Mouse (Mus musculus): ENCODE data around the gene Dync1li2. TPM values are rescaled to one million over a fixed set of nuclear protein-coding genes. Genes with fewer than 3 reads are reported as not detected.
A peak's percentile ranks its signal among the peaks of the same experiment; 100 is the strongest.

Gene Dync1li2
- polyA plus RNA-seq (2015; fragmentation: Nextera tagmentation; extraction: Ambion mirVana) = 13.5 and 16.2 TPM in 2 replicates

GRCm38 (mm10) chr8:104442299-104443124 is at the start of gene Dync1li2:
TSS of gene Dync1li2 (minus strand) at chr8:104443047.
- Histone ChIP-seq H3K27me3 (no peaks in the 10 kb centered on the region), H3K36me3 (peaks cover 34% of the 10 kb centered on the region), H3K4me1 (replicated peaks) (peaks cover 20% of the 10 kb centered on the region), H3K9ac (peak within 1 kb of the TSS; percentile 89), H3K9me3 (replicated peaks) (no peaks in the 10 kb centered on the region), H3K4me2 (peak within 1 kb of the TSS; percentile 94), H3K4me3 (replicated peaks) (peak within 1 kb of the TSS; percentile 96), H3K27ac (peak within 1 kb of the TSS; percentile 69)
- peak; percentile 91 for ATAC-seq (ENCODE audit: low read depth)
- peak; percentile 85 for DNase-seq
- WGBS (ENCODE audit: insufficient replicate concordance) = under 1% methylated on average over 75 of the region's 75 CpGs

GRCm38 (mm10) chr8:104479091-104479490 is 36.2 kb upstream of the Dync1li2 start:
- Histone ChIP-seq H3K36me3 (no peaks in the 10 kb centered on the region), H3K27ac (no peak overlapping the region), H3K27me3 (0 out of 2 replicates have a peak, but pooled peaks cover 3% of the 10 kb centered on the region), H3K4me3 (replicated peaks) (no peak overlapping the region), H3K4me1 (replicated peaks) (no peaks in the 10 kb centered on the region), H3K4me2 (no peak overlapping the region), H3K9ac (no peak overlapping the region), H3K9me3 (replicated peaks) (no peaks in the 10 kb centered on the region)
- DNase-seq (no peak), ATAC-seq (ENCODE audit: low read depth) (no peak)
- WGBS (ENCODE audit: insufficient replicate concordance) = 37% methylated on average over 1 of the region's 1 CpGs

DNA sequence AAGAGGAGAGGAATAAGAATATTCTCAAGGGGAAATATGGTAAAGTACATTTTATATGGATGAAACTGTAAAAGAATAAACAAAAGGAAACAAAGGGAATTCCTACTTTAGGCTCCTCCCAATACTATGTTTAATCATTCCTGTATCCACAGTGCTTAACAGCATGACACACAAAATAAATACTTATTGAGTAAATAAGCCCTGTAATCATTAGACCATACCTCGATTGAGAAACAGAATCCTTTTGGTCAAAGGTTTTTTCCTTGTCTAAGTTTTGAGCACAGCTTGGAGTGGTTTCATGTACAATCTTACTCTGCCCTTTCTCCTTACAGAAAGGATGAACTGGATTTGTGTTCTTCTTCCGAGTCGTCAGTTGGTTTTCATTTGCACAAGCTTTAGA is 29.6 kb upstream of the Dync1li2 start:
- Histone ChIP-seq H3K4me3 (replicated peaks) (no peak overlapping the region), H3K4me1 (replicated peaks) (no peaks in the 10 kb centered on the region), H3K4me2 (no peak overlapping the region), H3K9me3 (replicated peaks) (no peaks in the 10 kb centered on the region), H3K9ac (no peak overlapping the region), H3K27ac (no peak overlapping the region), H3K27me3 (no peaks in the 10 kb centered on the region), H3K36me3 (no peaks in the 10 kb centered on the region)
- no peak for DNase-seq
- ATAC-seq (ENCODE audit: low read depth) = no peak
- WGBS (ENCODE audit: insufficient replicate concordance) = 57% methylated on average over 3 of the region's 3 CpGs

GRCm38 (mm10) chr8:104467463-104467862 is 24.6 kb upstream of the Dync1li2 start:
- Histone ChIP-seq H3K4me2 (no peak overlapping the region), H3K27me3 (no peaks in the 10 kb centered on the region), H3K36me3 (no peaks in the 10 kb centered on the region), H3K9me3 (replicated peaks) (no peaks in the 10 kb centered on the region), H3K9ac (no peak overlapping the region), H3K27ac (no peak overlapping the region), H3K4me1 (replicated peaks) (no peaks in the 10 kb centered on the region), H3K4me3 (replicated peaks) (no peak overlapping the region)
- DNase-seq = no peak
- no peak for ATAC-seq (ENCODE audit: low read depth)
- WGBS (ENCODE audit: insufficient replicate concordance) = 34% methylated on average over 2 of the region's 2 CpGs

DNA sequence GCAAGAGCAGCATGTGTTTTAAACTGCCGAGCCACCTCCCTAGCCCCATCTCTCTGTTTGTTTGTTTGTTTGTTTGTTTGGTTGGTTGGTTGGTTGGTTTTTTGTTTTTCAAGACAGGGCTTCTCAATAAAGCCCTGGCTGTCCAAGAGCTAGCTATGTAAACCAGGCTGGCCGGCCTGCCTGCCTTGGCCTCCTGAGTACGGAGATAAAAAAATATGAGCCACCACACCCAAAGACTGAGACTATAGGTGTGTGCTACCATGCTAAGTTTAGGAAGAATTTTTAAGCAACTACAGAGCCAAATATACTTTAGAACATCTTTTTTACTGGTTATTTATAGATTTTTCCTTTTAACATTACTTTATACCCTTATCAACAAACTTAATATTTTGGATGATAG is 9.3 kb upstream of the Dync1li2 start:
- no peaks in the 10 kb centered on the region for H3K36me3 ChIP-seq
- H3K9me3 ChIP-seq (replicated peaks) = no peaks in the 10 kb centered on the region
- 46% methylated on average over 3 of the region's 3 CpGs for WGBS (ENCODE audit: insufficient replicate concordance)
- no peak overlapping the region for H3K4me3 ChIP-seq (replicated peaks)
- H3K4me2 ChIP-seq = no peak overlapping the region
- H3K27me3 ChIP-seq = no peaks in the 10 kb centered on the region; the same call in 1 of the 2 replicates
- ATAC-seq (ENCODE audit: low read depth) (peak; percentile 81), DNase-seq (no peak)
- H3K9ac ChIP-seq = no peak overlapping the region
- no peak overlapping the region for H3K27ac ChIP-seq
- H3K4me1 ChIP-seq (replicated peaks) = peaks cover 6% of the 10 kb centered on the region

DNA sequence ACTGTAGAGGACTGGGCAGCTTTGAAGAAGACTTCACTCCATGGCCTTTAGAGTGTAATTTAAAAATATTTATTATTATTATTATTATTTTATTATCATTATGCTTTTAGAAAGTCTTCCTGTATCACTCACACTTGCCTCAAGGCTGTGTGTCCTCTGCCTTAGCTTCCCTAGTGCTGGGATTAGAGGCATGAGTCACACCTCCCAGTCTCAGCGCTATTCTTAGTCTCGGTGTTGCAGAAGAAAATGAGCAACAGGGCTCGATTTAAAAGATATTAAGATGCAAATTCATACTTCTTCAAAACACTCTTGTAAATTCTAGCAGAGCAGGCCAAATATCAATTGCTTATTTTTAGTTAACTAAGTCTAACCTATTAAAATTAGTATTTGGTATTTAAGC is 5.9 kb upstream of the Dync1li2 start:
- H3K27ac ChIP-seq = no peak overlapping the region
- DNase-seq (no peak), ATAC-seq (ENCODE audit: low read depth) (no peak)
- H3K4me3 ChIP-seq (replicated peaks) = no peak overlapping the region
- H3K4me2 ChIP-seq = no peak overlapping the region
- H3K4me1 ChIP-seq (replicated peaks) = peaks cover 6% of the 10 kb centered on the region
- H3K9me3 ChIP-seq (replicated peaks) = no peaks in the 10 kb centered on the region
- WGBS (ENCODE audit: insufficient replicate concordance) = 65% methylated on average over 3 of the region's 3 CpGs
- H3K36me3 ChIP-seq = no peaks in the 10 kb centered on the region
- H3K27me3 ChIP-seq = no peaks in the 10 kb centered on the region; the same call in 1 of the 2 replicates
- no peak overlapping the region for H3K9ac ChIP-seq

- no peak overlapping the region for H3K4me2 ChIP-seq
- WGBS (ENCODE audit: insufficient replicate concordance) = 63% methylated on average over 3 of the region's 3 CpGs
- peaks cover 12% of the 10 kb centered on the region for H3K4me1 ChIP-seq (replicated peaks)
- no peak overlapping the region for H3K9ac ChIP-seq
- H3K4me3 ChIP-seq (replicated peaks) = no peak overlapping the region
- H3K36me3 ChIP-seq = peaks cover 2% of the 10 kb centered on the region; the same call in 1 of the 2 replicates
- H3K27ac ChIP-seq = no peak overlapping the region
- H3K9me3 ChIP-seq (replicated peaks) = no peaks in the 10 kb centered on the region
- no peaks in the 10 kb centered on the region; the same call in 1 of the 2 replicates for H3K27me3 ChIP-seq
- DNase-seq (no peak), ATAC-seq (ENCODE audit: low read depth) (no peak)
Observed at GRCm38 (mm10) chr8:104446016-104446415, 3.2 kb upstream of the Dync1li2 start.

DNA sequence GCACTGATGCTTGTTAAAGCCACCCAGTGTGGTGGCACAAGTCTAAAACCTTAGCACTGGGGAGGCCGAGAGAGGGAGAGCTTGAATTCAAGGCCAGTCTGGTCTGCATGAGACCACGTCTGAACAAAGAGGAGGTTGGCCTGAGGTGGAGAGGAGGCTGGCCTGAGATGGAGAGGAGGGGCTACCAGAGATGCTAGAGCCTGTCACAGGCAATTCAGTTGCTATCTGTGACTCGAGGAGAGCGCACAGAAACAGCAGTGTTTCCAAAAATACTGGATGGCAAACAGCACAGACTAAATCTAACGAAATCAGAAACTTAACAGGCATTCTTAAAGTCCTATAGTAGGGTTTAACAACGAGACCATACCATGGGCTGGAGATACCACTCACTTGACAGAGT is 2.4 kb upstream of the Dync1li2 start:
- no peak overlapping the region for H3K4me3 ChIP-seq (replicated peaks)
- no peaks in the 10 kb centered on the region; the same call in 1 of the 2 replicates for H3K27me3 ChIP-seq
- DNase-seq (no peak), ATAC-seq (ENCODE audit: low read depth) (no peak)
- H3K9me3 ChIP-seq (replicated peaks) = no peaks in the 10 kb centered on the region
- H3K4me2 ChIP-seq = no peak overlapping the region
- no peak overlapping the region for H3K27ac ChIP-seq
- no peak overlapping the region for H3K9ac ChIP-seq
- H3K36me3 ChIP-seq = peaks cover 10% of the 10 kb centered on the region
- H3K4me1 ChIP-seq (replicated peaks) = peaks cover 20% of the 10 kb centered on the region
- whole genome bisulfite sequencing (ENCODE audit: insufficient replicate concordance) = 47% methylated on average over 6 of the region's 6 CpGs

DNA sequence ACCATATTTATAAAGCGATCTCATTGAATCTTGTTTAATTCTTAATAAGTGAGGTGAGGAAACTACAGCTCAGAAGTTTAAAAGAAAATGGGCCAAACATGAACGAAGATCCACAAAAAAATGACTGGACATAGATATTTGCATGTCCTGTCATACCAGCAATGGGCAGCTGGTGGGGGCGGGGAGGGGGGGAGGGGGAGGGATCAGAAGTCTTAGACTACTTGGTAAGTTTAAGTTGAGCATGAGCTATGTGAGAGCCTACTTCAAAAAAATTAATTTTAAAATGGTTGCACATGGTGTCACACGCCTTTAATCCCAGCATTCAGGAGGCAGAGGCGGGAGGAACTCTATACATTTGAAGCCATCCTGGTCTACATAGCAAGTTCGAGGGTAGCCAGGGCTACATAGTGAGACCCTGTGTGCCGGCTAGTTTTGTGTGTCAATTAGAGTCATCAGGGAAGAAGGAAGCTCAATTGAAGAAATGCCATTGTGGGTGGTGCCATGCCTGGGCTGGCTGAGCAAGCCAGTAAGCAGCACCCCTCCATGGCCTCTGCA is 355 bp upstream of the Dync1li2 start:
- ATAC-seq (ENCODE audit: low read depth) = no peak
- H3K4me1 ChIP-seq (replicated peaks) = peaks cover 20% of the 10 kb centered on the region
- 49% methylated on average over 7 of the region's 7 CpGs for WGBS (ENCODE audit: insufficient replicate concordance)
- no peak for DNase-seq
- H3K4me2 ChIP-seq = peak overlapping the region; percentile 94
- H3K4me3 ChIP-seq (replicated peaks) = peak overlapping the region; percentile 96
- H3K27ac ChIP-seq = no peak overlapping the region
- no peak overlapping the region for H3K9ac ChIP-seq
- no peaks in the 10 kb centered on the region for H3K9me3 ChIP-seq (replicated peaks)
- peaks cover 30% of the 10 kb centered on the region for H3K36me3 ChIP-seq
- H3K27me3 ChIP-seq = no peaks in the 10 kb centered on the region; the same call in 1 of the 2 replicates

GRCm38 (mm10) chr8:104441613-104442012 is 1.2 kb downstream of the Dync1li2 start:
- peaks cover 43% of the 10 kb centered on the region for H3K36me3 ChIP-seq
- peak overlapping the region; percentile 69; the same call in 1 of the 2 replicates for H3K27ac ChIP-seq
- no peak for DNase-seq
- H3K27me3 ChIP-seq = no peaks in the 10 kb centered on the region
- peak overlapping the region; percentile 96 for H3K4me3 ChIP-seq (replicated peaks)
- 58% methylated on average over 7 of the region's 7 CpGs for WGBS (ENCODE audit: insufficient replicate concordance)
- peak overlapping the region; percentile 89 for H3K9ac ChIP-seq
- peaks cover 20% of the 10 kb centered on the region for H3K4me1 ChIP-seq (replicated peaks)
- peak overlapping the region; percentile 94 for H3K4me2 ChIP-seq
- ATAC-seq (ENCODE audit: low read depth) = no peak
- H3K9me3 ChIP-seq (replicated peaks) = no peaks in the 10 kb centered on the region

GRCm38 (mm10) chr8:104439461-104439860 is 3.4 kb downstream of the Dync1li2 start:
- DNase-seq = no peak
- peaks cover 65% of the 10 kb centered on the region for H3K36me3 ChIP-seq
- no peak overlapping the region for H3K4me3 ChIP-seq (replicated peaks)
- no peaks in the 10 kb centered on the region for H3K27me3 ChIP-seq
- no peaks in the 10 kb centered on the region for H3K9me3 ChIP-seq (replicated peaks)
- no peak overlapping the region for H3K27ac ChIP-seq
- H3K4me2 ChIP-seq = no peak overlapping the region
- 86% methylated on average over 8 of the region's 8 CpGs for WGBS (ENCODE audit: insufficient replicate concordance)
- peaks cover 29% of the 10 kb centered on the region for H3K4me1 ChIP-seq (replicated peaks)
- H3K9ac ChIP-seq = no peak overlapping the region
- ATAC-seq (ENCODE audit: low read depth) = no peak

All from liver, embryonic 13.5 days (tissue).